Mouse (Mus musculus) forebrain, embryonic 16.5 days (tissue): Measurements from ENCODE around the gene Tbc1d17. TPM values are rescaled to one million over a fixed set of nuclear protein-coding genes. Genes with fewer than 3 reads are reported as not detected.
"Not testable (repeated sequence)": the region's sequence is repeated elsewhere in the genome, so short reads cannot be mapped to it uniquely, and the experiment has no call there.

ENCODE experiments used
- ATAC-seq: fragments of 200-750 bp; cut with Nextera tagmentation; 2 replicates; pipeline ENCODE4 v1.8.0; 2017; ENCODE audit warnings: mild to moderate bottlenecking, moderate library complexity
- H3K27ac ChIP-seq: fragments of 300-500 bp; sonication (generic); 2 replicates; pipeline ENCODE4 v1.5.1; 2014; ENCODE audit warnings: low read length, control low read depth
- H3K27me3 ChIP-seq: fragments of 300-500 bp; sonication (generic); replicated peaks from 2 replicates; pipeline ENCODE4 v1.6.1; 2014; ENCODE audit warnings: low read length; ENCODE audit not compliant: control insufficient read depth, insufficient read depth
- H3K36me3 ChIP-seq: fragments of 300-500 bp; sonication (generic); 2 replicates; pipeline ENCODE4 v1.6.1; 2014; ENCODE audit not compliant: control insufficient read depth, insufficient read depth
- H3K4me1 ChIP-seq: fragments of 300-500 bp; sonication (generic); replicated peaks from 2 replicates; pipeline ENCODE4 v1.6.1; 2014; ENCODE audit warnings: low read length; ENCODE audit not compliant: control insufficient read depth, insufficient read depth
- H3K4me2 ChIP-seq: fragments of 300-500 bp; sonication (generic); 2 replicates; pipeline ENCODE4 v1.6.1; 2014; ENCODE audit warnings: mild to moderate bottlenecking, low read length, control low read depth
- H3K4me3 ChIP-seq: fragments of 300-500 bp; sonication (generic); replicated peaks from 2 replicates; pipeline ENCODE4 v1.5.1; 2014; ENCODE audit warnings: mild to moderate bottlenecking, low read length, control low read depth
- H3K9ac ChIP-seq: fragments of 300-500 bp; sonication (generic); replicated peaks from 2 replicates; pipeline ENCODE4 v1.6.1; 2014; ENCODE audit warnings: low read depth, low read length, control low read depth
- H3K9me3 ChIP-seq: fragments of 300-500 bp; sonication (generic); 2 replicates; pipeline ENCODE4 v1.6.1; 2016; ENCODE audit warnings: low read length; ENCODE audit not compliant: control insufficient read depth
- WGBS: fragments of 180-500 bp; shearing (Covaris S2); extraction: QIAGEN DNeasy Blood & Tissue Kit; methylation state at CpG from one replicate; pipeline ENCODE4 v1.1.7; 2014; 5-methylcytosine and 5-hydroxymethylcytosine counted together
- polyA plus RNA-seq: library from polyadenylated mRNA; unstranded; fragments of >200 nt; fragmentation: Nextera tagmentation; extraction: Ambion mirVana; gene quantifications from 2 replicates; pipeline ENCODE4 v1.2.1, GENCODE M21; 2015

The Tbc1d17 gene
- polyA plus RNA-seq, 1 experiment from 2014 or later: 122 TPM

GRCm38 (mm10) chr7:44891611-44892010 is 42.7 kb upstream of the Tbc1d17 start:
- H3K4me1 ChIP-seq: peaks cover 54% of the 10 kb centered on the region
- no peaks in the 10 kb centered on the region for H3K27me3 ChIP-seq
- ATAC-seq: no peak
- WGBS: 11% methylated on average over 6 of the region's 6 CpGs
- no peaks in the 10 kb centered on the region for H3K9me3 ChIP-seq
- H3K4me2 ChIP-seq: peak overlapping the region; percentile 95
- H3K36me3 ChIP-seq: no peaks in the 10 kb centered on the region; the same call in 1 of the 2 replicates
- peak overlapping the region; percentile 90 for H3K4me3 ChIP-seq
- H3K27ac ChIP-seq: peak overlapping the region; percentile 97
- H3K9ac ChIP-seq: peak overlapping the region; percentile 69

GRCm38 (mm10) chr7:44890737-44891136 is 41.9 kb upstream of the Tbc1d17 start:
- peak overlapping the region; percentile 95 for H3K4me2 ChIP-seq
- H3K9me3 ChIP-seq: no peaks in the 10 kb centered on the region
- H3K4me3 ChIP-seq: peak overlapping the region; percentile 90
- H3K36me3 ChIP-seq: peaks cover 2% of the 10 kb centered on the region
- 28% methylated on average over 4 of the region's 4 CpGs for WGBS
- H3K27me3 ChIP-seq: no peaks in the 10 kb centered on the region
- peaks cover 51% of the 10 kb centered on the region for H3K4me1 ChIP-seq
- peak overlapping the region; percentile 45 for H3K9ac ChIP-seq
- ATAC-seq: no peak
- H3K27ac ChIP-seq: no peak overlapping the region

- H3K27ac ChIP-seq: no peak overlapping the region
- 85% methylated on average over 6 of the region's 7 CpGs for WGBS
- peaks cover 50% of the 10 kb centered on the region for H3K4me1 ChIP-seq
- ATAC-seq: no peak
- no peak overlapping the region for H3K4me3 ChIP-seq
- no peaks in the 10 kb centered on the region for H3K27me3 ChIP-seq
- H3K9me3 ChIP-seq: no peaks in the 10 kb centered on the region
- H3K4me2 ChIP-seq: peak overlapping the region; percentile 95
- no peak overlapping the region for H3K9ac ChIP-seq
- peaks cover 3% of the 10 kb centered on the region for H3K36me3 ChIP-seq
Measured at GRCm38 (mm10) chr7:44890180-44890579, 41.3 kb upstream of the Tbc1d17 start.

DNA sequence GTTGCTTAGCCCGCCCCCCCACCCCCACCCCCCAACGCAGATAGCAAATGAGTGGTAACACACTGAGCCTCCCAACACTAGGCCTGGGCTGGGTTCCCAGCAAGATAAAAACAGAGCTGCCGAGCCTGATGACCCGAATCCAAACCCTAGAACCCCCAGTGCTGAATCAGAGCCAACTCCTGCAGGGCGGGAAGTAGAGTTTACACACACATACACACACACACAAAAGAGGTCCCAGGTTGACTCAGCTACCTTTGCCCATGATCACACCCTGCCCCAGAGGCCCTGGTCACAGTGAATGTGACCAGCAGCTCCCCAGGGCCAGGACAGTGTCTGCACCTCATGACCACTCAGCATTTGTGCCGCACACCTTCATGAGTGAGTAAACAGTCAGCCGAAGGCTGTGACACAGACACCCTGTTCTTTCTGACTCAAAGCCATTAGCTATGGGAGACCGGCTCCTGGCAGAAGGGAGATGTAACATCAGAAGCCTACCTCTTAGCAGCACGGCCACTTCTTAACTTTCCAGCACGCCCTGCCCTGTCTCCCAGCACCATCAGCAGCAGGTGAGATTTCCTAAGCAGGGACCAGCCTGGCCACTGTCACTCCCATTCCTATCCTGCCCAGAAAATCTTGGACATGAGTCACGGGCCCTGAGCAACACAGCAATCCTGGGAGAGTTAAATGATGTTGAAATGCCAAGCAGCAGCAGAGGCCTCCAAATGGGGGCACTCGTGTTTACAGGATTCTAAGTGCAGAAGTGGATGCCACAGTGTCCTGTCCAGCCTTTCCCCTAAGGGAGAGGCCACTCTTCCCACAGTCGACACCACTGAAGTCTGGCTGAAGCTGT is 39.6 kb upstream of the Tbc1d17 start:
- peaks cover 33% of the 10 kb centered on the region for H3K4me1 ChIP-seq
- no peak for ATAC-seq
- no peak overlapping the region for H3K9ac ChIP-seq
- no peaks in the 10 kb centered on the region for H3K27me3 ChIP-seq
- peaks cover 8% of the 10 kb centered on the region for H3K36me3 ChIP-seq
- no peak overlapping the region for H3K27ac ChIP-seq
- no peak overlapping the region for H3K4me3 ChIP-seq
- no peak overlapping the region for H3K4me2 ChIP-seq
- H3K9me3 ChIP-seq: no peaks in the 10 kb centered on the region
- 82% methylated on average over 13 of the region's 13 CpGs for WGBS

GRCm38 (mm10) chr7:44886964-44887363 is 38.1 kb upstream of the Tbc1d17 start:
- ATAC-seq: no peak
- no peaks in the 10 kb centered on the region for H3K27me3 ChIP-seq
- no peak overlapping the region for H3K9ac ChIP-seq
- H3K4me2 ChIP-seq: no peak overlapping the region
- H3K27ac ChIP-seq: no peak overlapping the region
- peaks cover 29% of the 10 kb centered on the region for H3K4me1 ChIP-seq
- no peaks in the 10 kb centered on the region for H3K9me3 ChIP-seq
- peaks cover 16% of the 10 kb centered on the region for H3K36me3 ChIP-seq
- no peak overlapping the region for H3K4me3 ChIP-seq
- WGBS: 88% methylated on average over 7 of the region's 7 CpGs

- no peak overlapping the region for H3K9ac ChIP-seq
- H3K27me3 ChIP-seq: no peaks in the 10 kb centered on the region
- H3K4me1 ChIP-seq: peaks cover 14% of the 10 kb centered on the region
- H3K4me3 ChIP-seq: no peak overlapping the region
- H3K36me3 ChIP-seq: peaks cover 22% of the 10 kb centered on the region
- H3K4me2 ChIP-seq: no peak overlapping the region
- H3K27ac ChIP-seq: no peak overlapping the region
- ATAC-seq: no peak
- 99% methylated on average over 5 of the region's 5 CpGs for WGBS
- H3K9me3 ChIP-seq: no peaks in the 10 kb centered on the region
Measured at GRCm38 (mm10) chr7:44884637-44885036, 35.8 kb upstream of the Tbc1d17 start.

DNA sequence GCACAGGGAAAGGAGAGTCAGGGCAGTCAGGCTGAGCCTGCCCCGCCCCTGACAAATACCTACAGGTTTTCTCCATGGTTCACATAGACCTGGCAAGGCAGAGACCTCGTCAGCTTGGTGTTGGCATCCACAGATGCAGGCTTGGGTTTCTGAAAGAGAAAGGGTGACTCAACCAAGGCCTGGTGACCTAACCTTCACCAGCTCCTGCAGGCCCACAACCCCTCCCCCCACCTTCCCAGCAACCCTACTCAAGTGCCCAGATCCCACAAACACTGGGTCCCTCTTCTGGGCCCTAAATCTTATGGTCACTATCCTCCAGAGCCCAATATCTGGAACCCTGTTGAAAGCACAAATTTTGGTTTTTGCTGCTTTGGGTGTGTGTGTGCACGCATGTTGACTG is 34.2 kb upstream of the Tbc1d17 start:
- Histone ChIP-seq H3K36me3 (peaks cover 37% of the 10 kb centered on the region), H3K4me3 (no peak overlapping the region), H3K4me1 (peaks cover 1% of the 10 kb centered on the region), H3K4me2 (no peak overlapping the region), H3K27ac (no peak overlapping the region), H3K9me3 (no peaks in the 10 kb centered on the region), H3K27me3 (no peaks in the 10 kb centered on the region), H3K9ac (no peak overlapping the region)
- 96% methylated on average over 3 of the region's 3 CpGs for WGBS
- no peak for ATAC-seq

DNA sequence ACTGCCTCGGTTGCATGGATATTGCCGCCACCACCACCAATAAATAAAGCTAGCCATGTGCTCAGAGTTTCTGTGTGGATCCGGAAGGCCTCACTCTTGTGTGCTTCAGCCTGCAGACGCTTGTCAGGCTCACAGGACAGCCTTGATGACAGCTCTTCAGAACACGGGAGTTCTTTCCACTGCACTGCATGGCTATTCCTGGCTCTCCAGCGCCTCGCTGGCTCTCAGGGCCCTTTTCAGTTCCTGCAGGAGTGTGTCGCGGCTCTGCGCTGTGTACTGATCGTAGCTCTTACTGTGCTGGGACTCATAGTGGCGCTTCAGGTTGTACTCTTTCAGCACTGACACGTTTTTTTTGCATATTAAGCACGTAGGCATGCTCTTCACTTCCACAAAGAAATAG is 29.0 kb upstream of the Tbc1d17 start:
- Histone ChIP-seq H3K9me3 (no peaks in the 10 kb centered on the region), H3K4me3 (no peak overlapping the region), H3K9ac (no peak overlapping the region), H3K36me3 (peaks cover 35% of the 10 kb centered on the region), H3K4me2 (no peak overlapping the region), H3K27ac (no peak overlapping the region), H3K27me3 (no peaks in the 10 kb centered on the region), H3K4me1 (no peaks in the 10 kb centered on the region)
- ATAC-seq: no peak
- WGBS: 87% methylated on average over 14 of the region's 14 CpGs

- not testable (repeated sequence) for ATAC-seq, H3K36me3 ChIP-seq, H3K27ac ChIP-seq, H3K4me2 ChIP-seq, H3K4me3 ChIP-seq, H3K27me3 ChIP-seq, H3K9me3 ChIP-seq, H3K9ac ChIP-seq
- peaks cover 23% of the 10 kb centered on the region for H3K4me1 ChIP-seq
- 92% methylated on average over 2 of the region's 2 CpGs for WGBS
Measured at GRCm38 (mm10) chr7:44871774-44872173, 22.9 kb upstream of the Tbc1d17 start.
